Mouse (Mus musculus): ENCODE measurements around the gene Olfr1302. TPM values are rescaled to one million over a fixed set of nuclear protein-coding genes. Genes with fewer than 3 reads are reported as not detected.

Olfr1302 gene
- not detected in 2 replicates for polyA plus RNA-seq (2012)

GRCm38 (mm10) chr2:111777129-111777528 lies at the start of gene Olfr1302:
Gene Olfr1302 (plus strand): TSS chr2:111777429.
- Histone ChIP-seq H3K36me3 (ENCODE audit: control insufficient read depth) (no peaks in the 10 kb centered on the region), H3K4me3 (replicated peaks) (no peak within 1 kb of the TSS), H3K27me3 (ENCODE audit: control insufficient read depth) (no peaks in the 10 kb centered on the region), H3K9me3 (ENCODE audit: control insufficient read depth, low read length) (peaks cover 10% of the 10 kb centered on the region), H3K4me1 (ENCODE audit: control insufficient read depth) (no peaks in the 10 kb centered on the region)
- TF ChIP-seq GATA1 (IDR thresholded peaks at IDR 0.05; ENCODE audit: low read length) (no peak), TAL1 (IDR thresholded peaks at IDR 0.05; ENCODE audit: low read length) (no peak)

GRCm38 (mm10) chr2:111750706-111751105 lies 26.5 kb upstream of the Olfr1302 start, which contains the start of gene Olfr1301:
Gene Olfr1301 (plus strand): TSS chr2:111751006.
- peaks cover 6% of the 10 kb centered on the region for H3K9me3 ChIP-seq (ENCODE audit: control insufficient read depth, low read length)
- TF ChIP-seq TAL1 (IDR thresholded peaks at IDR 0.05; ENCODE audit: low read length) (no peak), GATA1 (IDR thresholded peaks at IDR 0.05; ENCODE audit: low read length) (no peak)

GRCm38 (mm10) chr2:111812936-111813335 lies 35.7 kb downstream of the Olfr1302 start:
- no peak for TF ChIP-seq GATA1 (IDR thresholded peaks at IDR 0.05; ENCODE audit: low read length)
- no peak for TF ChIP-seq TAL1 (IDR thresholded peaks at IDR 0.05; ENCODE audit: low read length)
- no peak overlapping the region for H3K4me3 ChIP-seq (replicated peaks)
- H3K9me3 ChIP-seq (ENCODE audit: control insufficient read depth, low read length) = 0 out of 2 replicates have a peak, but pooled peaks cover 2% of the 10 kb centered on the region
- H3K4me1 ChIP-seq (ENCODE audit: control insufficient read depth) = no peaks in the 10 kb centered on the region
- no peaks in the 10 kb centered on the region for H3K27me3 ChIP-seq (ENCODE audit: control insufficient read depth)
- no peaks in the 10 kb centered on the region for H3K36me3 ChIP-seq (ENCODE audit: control insufficient read depth)

More at GRCm38 (mm10) chr2:111750706-111751105, 26.5 kb upstream of the Olfr1302 start, which contains the start of gene Olfr1301:
- no peaks in the 10 kb centered on the region for H3K36me3 ChIP-seq (ENCODE audit: control insufficient read depth)
- H3K4me3 ChIP-seq (replicated peaks) = no peak within 1 kb of the TSS
- H3K4me1 ChIP-seq (ENCODE audit: control insufficient read depth) = no peaks in the 10 kb centered on the region
- no peaks in the 10 kb centered on the region for H3K27me3 ChIP-seq (ENCODE audit: control insufficient read depth)

- Histone ChIP-seq H3K4me1 (ENCODE audit: control insufficient read depth) (no peaks in the 10 kb centered on the region), H3K27me3 (ENCODE audit: control insufficient read depth) (no peaks in the 10 kb centered on the region), H3K9me3 (ENCODE audit: control insufficient read depth, low read length) (0 out of 2 replicates have a peak, but pooled peaks cover 2% of the 10 kb centered on the region), H3K36me3 (ENCODE audit: control insufficient read depth) (no peaks in the 10 kb centered on the region), H3K4me3 (replicated peaks) (no peak within 1 kb of the TSS)
- TF ChIP-seq GATA1 (IDR thresholded peaks at IDR 0.05; ENCODE audit: low read length) = no peak
- TF ChIP-seq TAL1 (IDR thresholded peaks at IDR 0.05; ENCODE audit: low read length) = no peak
Observed at GRCm38 (mm10) chr2:111820240-111820639, 43.0 kb downstream of the Olfr1302 start, which contains the start of gene Olfr1303. Gene Olfr1303 (minus strand): TSS chr2:111820340.

Other genes starting within 250 kb of the Olfr1302 start
- gene Olfr1294, start 237.1 kb upstream of the Olfr1302 start, polyA plus RNA-seq (2012) = not detected in 2 replicates
- not detected in 2 replicates for gene Olfr1295, start 207.7 kb upstream of the Olfr1302 start, polyA plus RNA-seq (2012)
- gene Olfr1297, start 150.9 kb upstream of the Olfr1302 start, polyA plus RNA-seq (2012) = 0.01 TPM in 1 of 2 replicates, not detected in the other
- gene Olfr1298, start 128.2 kb upstream of the Olfr1302 start, polyA plus RNA-seq (2012) = not detected in 2 replicates
- not detected in 2 replicates for gene Olfr1299, start 116.0 kb upstream of the Olfr1302 start, polyA plus RNA-seq (2012)
- not detected in 2 replicates for gene Olfr1301, start 26.4 kb upstream of the Olfr1302 start, polyA plus RNA-seq (2012)
- gene Olfr1303, start 42.9 kb downstream of the Olfr1302 start, polyA plus RNA-seq (2012) = not detected in 2 replicates
- gene Olfr1305, start 99.7 kb downstream of the Olfr1302 start, polyA plus RNA-seq (2012) = not detected in 2 replicates
- not detected in 2 replicates for gene Olfr1306, start 138.8 kb downstream of the Olfr1302 start, polyA plus RNA-seq (2012)
- gene Olfr1307, start 172.0 kb downstream of the Olfr1302 start, polyA plus RNA-seq (2012) = not detected in 2 replicates
- gene Olfr1308, start 187.5 kb downstream of the Olfr1302 start, polyA plus RNA-seq (2012) = not detected in 2 replicates
- not detected in 2 replicates for gene Olfr1309, start 212.9 kb downstream of the Olfr1302 start, polyA plus RNA-seq (2012)
- gene Olfr1310, start 235.3 kb downstream of the Olfr1302 start, polyA plus RNA-seq (2012) = not detected in 2 replicates
- not detected in 2 replicates for gene Olfr1311, start 247.0 kb downstream of the Olfr1302 start, polyA plus RNA-seq (2012)

All from erythroblast, embryonic 14.5 days (primary cell).